Mouse (Mus musculus): ENCODE measurements at regions not wholly inside any gene's neighbourhood (a gene's known extent, or its start where the extent isn't known, plus 50 kb on each side); places are given as distances from the start of the nearest gene placed in this dataset.

- no peak for DNase-seq
- no peak overlapping the region for H3K9ac ChIP-seq
Measured at GRCm38 (mm10) chr2:171232812-171233211, 501.2 kb downstream of the Dok5 start.

GRCm38 (mm10) chr2:171231288-171232050 lies 499.9 kb downstream of the Dok5 start:
- Histone ChIP-seq H3K4me2 (no peak overlapping the region), H3K27me3 (ENCODE audit: insufficient read depth, low read length) (no peaks in the 10 kb centered on the region), H3K4me3 (ENCODE audit: low read depth, low read length) (no peak overlapping the region), H3K4me1 (ENCODE audit: insufficient read depth) (no peaks in the 10 kb centered on the region), H3K9me3 (ENCODE audit: low read depth, low read length) (no peaks in the 10 kb centered on the region), H3K27ac (ENCODE audit: low read depth) (no peak overlapping the region), H3K36me3 (ENCODE audit: insufficient read depth) (no peaks in the 10 kb centered on the region), H3K9ac (no peak overlapping the region)
- no peak for TF ChIP-seq CTCF (IDR thresholded peaks at IDR 0.05; ENCODE audit: low read depth)
- 82% methylated on average over 7 of the region's 7 CpGs for WGBS
- ATAC-seq (ENCODE audit: insufficient read depth): no peak
- DNase-seq: no peak

More at GRCm38 (mm10) chr2:171232812-171233211, 501.2 kb downstream of the Dok5 start:
- Histone ChIP-seq H3K27me3 (ENCODE audit: insufficient read depth, low read length) (no peaks in the 10 kb centered on the region), H3K4me3 (ENCODE audit: low read depth, low read length) (no peak overlapping the region), H3K9me3 (ENCODE audit: low read depth, low read length) (no peaks in the 10 kb centered on the region), H3K27ac (ENCODE audit: low read depth) (no peak overlapping the region), H3K4me2 (no peak overlapping the region), H3K36me3 (ENCODE audit: insufficient read depth) (no peaks in the 10 kb centered on the region), H3K4me1 (ENCODE audit: insufficient read depth) (no peaks in the 10 kb centered on the region)
- peak; percentile 15; the same call in 1 of the 2 replicates for TF ChIP-seq CTCF (IDR thresholded peaks at IDR 0.05; ENCODE audit: low read depth)
- ATAC-seq (ENCODE audit: insufficient read depth): no peak

GRCm38 (mm10) chr2:171230536-171230935 lies 498.9 kb downstream of the Dok5 start:
- Histone ChIP-seq H3K27ac (ENCODE audit: low read depth) (no peak overlapping the region), H3K9me3 (ENCODE audit: low read depth, low read length) (no peaks in the 10 kb centered on the region), H3K36me3 (ENCODE audit: insufficient read depth) (no peaks in the 10 kb centered on the region), H3K4me1 (ENCODE audit: insufficient read depth) (no peaks in the 10 kb centered on the region), H3K4me3 (ENCODE audit: low read depth, low read length) (no peak overlapping the region), H3K4me2 (no peak overlapping the region), H3K9ac (no peak overlapping the region), H3K27me3 (ENCODE audit: insufficient read depth, low read length) (no peaks in the 10 kb centered on the region)
- 74% methylated on average over 12 of the region's 12 CpGs for WGBS
- ATAC-seq (ENCODE audit: insufficient read depth) (no peak), DNase-seq (no peak)
- no peak for TF ChIP-seq CTCF (IDR thresholded peaks at IDR 0.05; ENCODE audit: low read depth)

GRCm38 (mm10) chr2:171228229-171228628 lies 496.6 kb downstream of the Dok5 start:
- no peak for DNase-seq
- ATAC-seq (ENCODE audit: insufficient read depth): no peak
- H3K27ac ChIP-seq (ENCODE audit: low read depth): no peak overlapping the region
- H3K27me3 ChIP-seq (ENCODE audit: insufficient read depth, low read length): no peaks in the 10 kb centered on the region
- H3K9ac ChIP-seq: no peak overlapping the region
- H3K4me2 ChIP-seq: no peak overlapping the region
- no peak for TF ChIP-seq CTCF (IDR thresholded peaks at IDR 0.05; ENCODE audit: low read depth)
- no peak overlapping the region for H3K4me3 ChIP-seq (ENCODE audit: low read depth, low read length)
- H3K9me3 ChIP-seq (ENCODE audit: low read depth, low read length): no peaks in the 10 kb centered on the region
- 50% methylated on average over 3 of the region's 3 CpGs for WGBS
- no peaks in the 10 kb centered on the region for H3K4me1 ChIP-seq (ENCODE audit: insufficient read depth)
- no peaks in the 10 kb centered on the region for H3K36me3 ChIP-seq (ENCODE audit: insufficient read depth)

GRCm38 (mm10) chr2:171213792-171214191 lies 482.2 kb downstream of the Dok5 start:
- WGBS: 58% methylated on average over 6 of the region's 6 CpGs
- Histone ChIP-seq H3K27me3 (ENCODE audit: insufficient read depth, low read length) (no peaks in the 10 kb centered on the region), H3K9ac (no peak overlapping the region), H3K4me3 (ENCODE audit: low read depth, low read length) (no peak overlapping the region), H3K9me3 (ENCODE audit: low read depth, low read length) (no peaks in the 10 kb centered on the region), H3K36me3 (ENCODE audit: insufficient read depth) (no peaks in the 10 kb centered on the region), H3K4me2 (no peak overlapping the region), H3K4me1 (ENCODE audit: insufficient read depth) (no peaks in the 10 kb centered on the region), H3K27ac (ENCODE audit: low read depth) (no peak overlapping the region)
- no peak for TF ChIP-seq CTCF (IDR thresholded peaks at IDR 0.05; ENCODE audit: low read depth)
- no peak for DNase-seq
- ATAC-seq (ENCODE audit: insufficient read depth): no peak

- Histone ChIP-seq H3K9me3 (ENCODE audit: low read depth, low read length) (no peaks in the 10 kb centered on the region), H3K27ac (ENCODE audit: low read depth) (no peak overlapping the region), H3K4me1 (ENCODE audit: insufficient read depth) (no peaks in the 10 kb centered on the region), H3K4me2 (no peak overlapping the region), H3K27me3 (ENCODE audit: insufficient read depth, low read length) (no peaks in the 10 kb centered on the region), H3K4me3 (ENCODE audit: low read depth, low read length) (no peak overlapping the region), H3K9ac (no peak overlapping the region), H3K36me3 (ENCODE audit: insufficient read depth) (no peaks in the 10 kb centered on the region)
- 68% methylated on average over 7 of the region's 7 CpGs for WGBS
- DNase-seq (no peak), ATAC-seq (ENCODE audit: insufficient read depth) (no peak)
- TF ChIP-seq CTCF (IDR thresholded peaks at IDR 0.05; ENCODE audit: low read depth): no peak
Measured at GRCm38 (mm10) chr2:171196472-171196871, 464.9 kb downstream of the Dok5 start.

GRCm38 (mm10) chr2:171192181-171192580 lies 460.6 kb downstream of the Dok5 start:
- ATAC-seq (ENCODE audit: insufficient read depth) (no peak), DNase-seq (no peak)
- H3K9me3 ChIP-seq (ENCODE audit: low read depth, low read length): no peaks in the 10 kb centered on the region
- H3K4me3 ChIP-seq (ENCODE audit: low read depth, low read length): no peak overlapping the region
- no peaks in the 10 kb centered on the region for H3K27me3 ChIP-seq (ENCODE audit: insufficient read depth, low read length)
- H3K4me2 ChIP-seq: no peak overlapping the region
- no peak for TF ChIP-seq CTCF (IDR thresholded peaks at IDR 0.05; ENCODE audit: low read depth)
- 78% methylated on average over 5 of the region's 5 CpGs for WGBS
- H3K27ac ChIP-seq (ENCODE audit: low read depth): no peak overlapping the region
- H3K4me1 ChIP-seq (ENCODE audit: insufficient read depth): no peaks in the 10 kb centered on the region
- no peak overlapping the region for H3K9ac ChIP-seq
- no peaks in the 10 kb centered on the region for H3K36me3 ChIP-seq (ENCODE audit: insufficient read depth)
